Mouse (Mus musculus): ENCODE measurements around the gene Lrrc8d. TPM values are rescaled to one million over a fixed set of nuclear protein-coding genes. Genes with fewer than 3 reads are reported as not detected.
A peak's percentile ranks its signal among the peaks of the same experiment; 100 is the strongest.

The Lrrc8d gene
- polyA plus RNA-seq (2012; rRNA removed), result 9.3 and 25.4 TPM in 2 replicates

DNA sequence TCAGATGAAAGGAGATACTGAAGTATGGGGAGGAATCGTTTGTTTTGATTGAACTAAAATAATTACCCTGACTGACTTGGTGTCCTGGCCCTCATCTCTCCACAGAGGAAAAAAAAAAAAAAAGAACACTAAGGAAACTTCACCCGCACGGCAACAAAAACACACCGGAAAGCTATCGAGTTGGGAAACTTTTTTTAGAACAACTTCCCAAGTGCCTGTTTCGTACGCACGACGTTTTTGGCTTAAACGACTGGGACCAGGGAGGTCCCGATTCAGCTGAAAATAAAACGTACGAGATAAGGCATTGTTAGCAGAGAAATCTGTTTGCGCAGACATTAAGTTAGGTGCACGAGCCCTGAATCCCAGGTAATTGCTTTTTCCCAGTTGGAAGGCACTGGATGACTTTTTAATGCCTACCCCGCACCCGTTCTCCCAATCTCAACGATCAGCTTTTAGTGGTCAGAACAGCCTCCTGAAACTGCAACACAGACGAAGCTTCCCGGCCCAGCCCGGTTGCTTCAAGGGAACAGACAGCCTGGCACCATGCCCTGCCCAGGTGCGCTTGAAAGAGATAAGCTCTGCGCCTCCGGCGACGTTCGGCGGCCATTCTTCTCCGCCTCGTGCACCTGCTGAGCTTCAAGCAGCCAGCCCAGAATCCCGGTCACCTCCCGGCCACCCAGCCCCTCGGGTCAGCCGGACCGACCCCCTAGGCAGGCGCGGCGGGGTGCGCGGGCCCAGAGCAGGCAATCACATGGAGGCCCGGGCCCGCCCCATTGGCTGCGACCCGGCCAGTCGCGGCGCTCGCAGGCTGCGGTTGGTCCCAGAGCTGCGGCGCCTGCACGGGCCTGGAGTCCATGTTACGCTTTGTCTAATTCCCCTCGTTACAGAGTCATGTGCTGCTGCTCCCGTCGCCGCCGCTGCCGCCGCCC, at the start of gene Lrrc8d:
TSS of gene Lrrc8d (plus strand) at position 829 of the 929 bp plus-strand sequence.
- TF ChIP-seq POLR2A (IDR thresholded peaks at IDR 0.05; ENCODE audit: borderline replicate concordance, extremely low read depth, insufficient read depth, insufficient read length, poor library complexity, severe bottlenecking) (peak; percentile 89), CTCF (IDR thresholded peaks at IDR 0.05; ENCODE audit: borderline replicate concordance, extremely low read depth, insufficient read depth, insufficient read length) (no peak)
- DNase-seq (ENCODE audit: low read depth), result peak; percentile 95

DNA sequence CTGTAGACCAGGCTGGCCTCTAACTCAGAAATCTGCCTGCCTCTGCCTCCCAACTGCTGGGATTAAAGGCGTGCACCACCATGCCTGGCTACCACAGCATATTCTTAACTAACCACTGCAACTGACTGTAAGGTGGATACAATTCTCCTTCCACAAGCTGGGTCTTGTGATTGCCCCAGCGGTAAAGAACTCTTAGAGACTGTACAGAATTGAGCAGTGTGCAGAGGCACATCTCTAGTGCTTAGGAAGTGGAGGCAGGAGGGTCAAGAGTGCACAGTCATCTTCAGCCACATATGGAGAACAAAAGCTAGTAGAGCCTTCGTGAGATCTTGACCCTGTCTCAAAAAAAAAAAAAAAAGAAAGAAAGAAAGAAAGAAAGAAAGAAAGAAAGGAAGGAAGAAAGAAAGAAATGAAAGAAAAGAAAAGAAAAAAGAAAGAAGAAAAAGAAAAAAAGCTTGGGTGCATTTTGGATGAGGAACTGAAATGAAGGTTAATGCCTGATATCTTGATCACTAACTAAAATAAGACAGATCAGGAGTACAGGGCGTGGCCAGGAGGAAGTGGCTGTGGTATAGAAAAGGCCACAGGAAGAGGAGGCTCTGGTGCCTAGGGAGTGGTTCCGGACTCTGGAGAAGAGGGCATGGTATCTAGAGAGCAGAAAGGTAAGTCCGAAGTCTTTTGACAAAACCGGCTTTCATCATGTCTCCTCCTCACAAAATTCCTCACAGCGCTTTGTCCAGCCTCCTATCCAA, 48.9 kb upstream of the Lrrc8d start:
- no peak for DNase-seq (ENCODE audit: low read depth)
- TF ChIP-seq CTCF (IDR thresholded peaks at IDR 0.05; ENCODE audit: borderline replicate concordance, extremely low read depth, insufficient read depth, insufficient read length) (no peak), POLR2A (IDR thresholded peaks at IDR 0.05; ENCODE audit: borderline replicate concordance, extremely low read depth, insufficient read depth, insufficient read length, poor library complexity, severe bottlenecking) (no peak)

DNA sequence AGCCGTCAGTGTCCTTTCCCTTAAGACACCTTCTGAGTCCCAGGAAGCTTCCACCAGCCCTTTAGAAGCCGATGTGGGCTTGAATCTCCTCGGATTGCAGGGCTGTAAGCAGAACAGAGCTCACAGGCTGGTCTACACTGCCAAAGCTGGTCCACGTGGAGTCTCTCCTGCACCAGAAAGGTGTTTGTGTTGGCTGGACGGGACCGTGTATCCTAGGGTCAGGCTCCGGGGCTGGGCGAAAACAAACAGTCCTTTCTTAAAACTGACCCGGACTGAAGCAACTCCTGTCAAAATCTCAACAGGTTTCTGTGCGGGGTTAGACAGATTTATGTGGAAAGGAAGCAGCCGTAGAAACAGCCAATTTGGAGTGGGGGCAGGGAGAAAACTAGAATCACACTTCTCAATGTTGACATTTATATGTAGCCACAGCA, 48.2 kb upstream of the Lrrc8d start:
- no peak for DNase-seq (ENCODE audit: low read depth)

DNA sequence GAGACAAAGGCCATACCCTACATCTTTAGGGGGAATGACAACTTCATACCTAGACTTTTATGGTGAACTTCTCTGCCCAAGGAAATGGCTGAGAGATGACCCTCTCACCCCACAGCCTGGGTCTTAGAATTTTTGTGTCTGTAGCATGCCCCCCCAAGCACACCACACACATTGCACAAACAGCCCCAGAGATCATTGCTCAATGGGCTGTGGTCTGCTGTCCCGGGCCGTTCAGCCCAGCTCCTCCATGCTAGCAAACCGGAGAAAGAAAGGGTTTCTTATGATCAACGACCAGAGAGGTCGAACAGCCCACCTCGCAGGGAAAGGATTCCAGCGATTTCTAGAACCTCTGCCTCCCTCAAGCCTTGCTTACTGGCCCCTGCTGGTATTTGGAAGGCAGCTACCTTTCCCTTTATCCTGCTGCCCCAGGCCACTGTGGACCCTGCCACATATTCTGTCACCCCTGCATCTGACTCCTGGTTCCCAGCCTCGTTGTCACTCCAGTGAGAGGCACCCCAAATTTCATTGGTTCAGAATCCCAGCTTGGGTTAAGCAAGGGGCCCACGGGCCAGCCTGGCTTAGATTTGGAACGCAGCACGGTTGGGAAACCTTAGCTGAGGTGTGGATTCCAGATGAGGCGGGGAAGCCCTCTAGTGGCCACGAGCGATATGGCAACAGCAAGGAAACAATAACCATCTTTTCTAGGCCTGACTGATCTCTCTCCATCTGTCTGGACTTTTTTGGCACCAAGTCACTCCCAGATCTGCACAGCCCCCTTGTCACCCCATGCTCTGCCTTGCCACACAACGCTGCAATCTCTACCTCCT, 45.3 kb upstream of the Lrrc8d start:
- peak; percentile 88 for DNase-seq (ENCODE audit: low read depth)
- no peak for TF ChIP-seq POLR2A (IDR thresholded peaks at IDR 0.05; ENCODE audit: borderline replicate concordance, extremely low read depth, insufficient read depth, insufficient read length, poor library complexity, severe bottlenecking)
- peak; percentile 96 for TF ChIP-seq CTCF (IDR thresholded peaks at IDR 0.05; ENCODE audit: borderline replicate concordance, extremely low read depth, insufficient read depth, insufficient read length)

More for the DNA sequence above, 48.2 kb upstream of the Lrrc8d start:
- TF ChIP-seq CTCF (IDR thresholded peaks at IDR 0.05; ENCODE audit: borderline replicate concordance, extremely low read depth, insufficient read depth, insufficient read length) (no peak), POLR2A (IDR thresholded peaks at IDR 0.05; ENCODE audit: borderline replicate concordance, extremely low read depth, insufficient read depth, insufficient read length, poor library complexity, severe bottlenecking) (no peak)

DNA sequence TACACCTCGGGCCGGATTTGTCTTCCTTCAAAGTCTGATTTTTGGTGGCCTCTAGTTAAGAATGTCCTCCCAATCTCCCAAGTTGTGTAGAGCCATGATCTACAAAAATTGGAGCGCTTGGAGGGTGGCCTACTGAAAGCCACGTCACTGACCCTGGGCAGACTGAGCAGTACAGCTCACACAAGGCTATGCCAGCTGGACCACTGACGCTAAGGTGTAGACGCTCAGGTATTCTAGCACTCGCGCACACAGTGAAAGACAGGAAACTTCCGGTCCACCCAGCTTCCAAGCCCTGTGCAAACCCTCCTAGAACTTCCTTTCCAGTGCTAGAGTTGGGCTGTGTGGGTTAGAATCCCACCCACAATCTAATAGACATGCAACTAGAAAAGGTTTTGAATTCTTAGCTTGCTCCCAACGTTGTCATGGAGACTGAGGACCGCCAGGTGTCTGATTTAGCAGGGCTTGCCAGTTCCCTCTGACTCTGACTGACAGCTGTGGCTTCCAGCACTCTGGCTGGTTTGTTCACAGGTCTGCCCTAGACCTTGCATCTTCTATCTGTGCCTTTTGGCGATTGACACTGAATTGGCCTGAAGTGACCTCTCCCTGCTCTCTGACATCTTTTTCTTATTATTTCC, 44.6 kb upstream of the Lrrc8d start:
- DNase-seq (ENCODE audit: low read depth), result peak; percentile 43
- TF ChIP-seq POLR2A (IDR thresholded peaks at IDR 0.05; ENCODE audit: borderline replicate concordance, extremely low read depth, insufficient read depth, insufficient read length, poor library complexity, severe bottlenecking), result no peak
- TF ChIP-seq CTCF (IDR thresholded peaks at IDR 0.05; ENCODE audit: borderline replicate concordance, extremely low read depth, insufficient read depth, insufficient read length), result no peak

DNA sequence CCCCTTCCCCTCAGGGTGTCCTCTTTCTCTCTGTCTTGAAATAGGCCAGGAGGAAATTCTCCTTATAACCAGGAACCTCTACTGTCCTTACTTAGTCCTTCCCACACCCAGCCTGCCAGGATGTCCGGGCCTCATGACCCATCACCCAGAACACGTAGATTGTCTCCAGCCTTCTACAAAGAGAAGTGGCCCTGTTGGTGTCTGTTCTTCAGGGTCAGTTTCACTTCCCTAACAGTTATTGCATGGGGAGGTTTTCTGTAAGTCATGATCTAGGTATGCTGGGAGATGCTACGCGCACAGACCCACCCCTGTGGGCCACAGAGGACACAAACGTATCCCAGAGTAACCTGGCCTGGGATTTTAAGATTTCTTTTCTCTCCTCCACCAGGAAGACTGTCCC, 37.9 kb upstream of the Lrrc8d start:
- TF ChIP-seq CTCF (IDR thresholded peaks at IDR 0.05; ENCODE audit: borderline replicate concordance, extremely low read depth, insufficient read depth, insufficient read length), result no peak
- TF ChIP-seq POLR2A (IDR thresholded peaks at IDR 0.05; ENCODE audit: borderline replicate concordance, extremely low read depth, insufficient read depth, insufficient read length, poor library complexity, severe bottlenecking), result no peak
- DNase-seq (ENCODE audit: low read depth), result no peak

DNA sequence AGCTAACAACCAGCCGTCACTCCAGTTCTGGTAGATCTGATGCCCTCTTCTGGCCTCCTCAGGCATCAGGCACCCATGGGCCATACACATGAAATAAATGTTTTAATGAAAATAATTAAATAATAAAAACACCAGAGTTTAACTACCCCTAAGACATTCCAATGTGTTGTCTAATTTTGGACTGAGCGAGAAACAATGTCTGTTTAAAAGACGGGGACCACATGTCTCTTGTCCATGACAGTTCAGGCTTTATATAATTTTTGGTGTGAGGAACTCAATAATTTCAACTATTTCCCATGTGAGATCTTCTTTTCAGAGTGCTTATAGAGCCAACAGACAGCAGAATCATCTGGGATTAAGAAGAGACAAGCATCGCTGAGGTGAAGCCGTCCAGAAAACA, 32.8 kb upstream of the Lrrc8d start:
- TF ChIP-seq POLR2A (IDR thresholded peaks at IDR 0.05; ENCODE audit: borderline replicate concordance, extremely low read depth, insufficient read depth, insufficient read length, poor library complexity, severe bottlenecking), result no peak
- no peak for TF ChIP-seq CTCF (IDR thresholded peaks at IDR 0.05; ENCODE audit: borderline replicate concordance, extremely low read depth, insufficient read depth, insufficient read length)
- no peak for DNase-seq (ENCODE audit: low read depth)

DNA sequence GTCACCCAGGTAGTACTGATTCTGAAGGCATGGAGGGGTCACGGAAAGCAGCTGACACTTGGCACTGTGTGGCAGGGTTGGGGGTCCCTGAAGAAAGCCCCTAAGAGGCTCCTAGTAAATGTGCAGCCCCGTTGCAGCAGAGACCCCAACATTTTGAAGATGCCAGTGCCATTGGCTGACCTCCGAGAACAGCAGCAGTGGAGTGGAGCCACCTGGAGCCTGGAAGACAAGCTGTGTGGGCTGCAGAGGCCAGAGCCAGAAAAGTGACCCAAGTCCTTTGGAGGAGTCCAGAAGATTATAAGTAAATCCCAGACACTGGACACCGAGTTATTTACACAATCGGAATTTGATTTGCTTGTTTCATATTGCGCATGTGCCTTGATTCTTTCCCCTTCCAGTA, 32.4 kb upstream of the Lrrc8d start:
- TF ChIP-seq CTCF (IDR thresholded peaks at IDR 0.05; ENCODE audit: borderline replicate concordance, extremely low read depth, insufficient read depth, insufficient read length), result no peak
- TF ChIP-seq POLR2A (IDR thresholded peaks at IDR 0.05; ENCODE audit: borderline replicate concordance, extremely low read depth, insufficient read depth, insufficient read length, poor library complexity, severe bottlenecking), result no peak
- no peak for DNase-seq (ENCODE audit: low read depth)

DNA sequence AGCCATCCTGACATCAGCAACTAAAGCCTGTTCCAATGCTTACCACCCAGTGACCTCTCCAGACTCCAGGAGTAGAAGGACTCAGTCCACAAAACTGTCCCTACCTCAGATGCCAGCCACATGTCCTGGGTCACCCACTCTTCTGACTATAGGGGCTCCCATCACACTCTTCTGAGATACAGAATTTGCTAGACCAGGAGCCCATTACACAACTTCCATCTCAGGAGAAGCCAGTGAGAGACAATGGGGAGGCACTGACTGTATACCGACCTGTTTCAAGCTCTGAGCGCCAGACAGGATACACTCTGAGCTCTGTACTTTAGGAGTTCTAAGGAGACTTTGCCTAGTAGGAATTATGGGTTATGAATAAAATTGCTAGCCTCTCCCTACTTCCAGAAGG, 30.7 kb upstream of the Lrrc8d start:
- no peak for DNase-seq (ENCODE audit: low read depth)
- TF ChIP-seq POLR2A (IDR thresholded peaks at IDR 0.05; ENCODE audit: borderline replicate concordance, extremely low read depth, insufficient read depth, insufficient read length, poor library complexity, severe bottlenecking), result no peak
- TF ChIP-seq CTCF (IDR thresholded peaks at IDR 0.05; ENCODE audit: borderline replicate concordance, extremely low read depth, insufficient read depth, insufficient read length), result no peak
